Mouse (Mus musculus): ENCODE measurements at regions not wholly inside any gene's neighbourhood (a gene's known extent, or its start where the extent isn't known, plus 50 kb on each side); places are given as distances from the start of the nearest gene placed in this dataset.

- DNase-seq (ENCODE audit: extremely low read depth): peak; percentile 43
- TF ChIP-seq JUND (conservative IDR thresholded peaks at IDR 0.05; ENCODE audit: low read depth, low read length) (no peak), RCOR1 (conservative IDR thresholded peaks at IDR 0.05; ENCODE audit: low read depth, low read length) (no peak), MAFK (IDR thresholded peaks at IDR 0.05; ENCODE audit: insufficient replicate concordance, low read length) (no peak), MAZ (IDR thresholded peaks at IDR 0.05; ENCODE audit: low read depth, low read length) (no peak), ZC3H11A (IDR thresholded peaks at IDR 0.05; ENCODE audit: low read depth, low read length) (no peak), USF1 (IDR thresholded peaks at IDR 0.05; ENCODE audit: low read depth, low read length) (no peak), GABPA (IDR thresholded peaks at IDR 0.05; ENCODE audit: insufficient replicate concordance, low read depth, low read length) (no peak), CTCF (conservative IDR thresholded peaks at IDR 0.05 in 1 of 2, IDR thresholded peaks at IDR 0.05 in 1 of 2; ENCODE audit: low read depth in 2 of 2, low read length in 2 of 2) (peak; percentile 30 to 58; a peak in 3 of 4 replicates), KAT2A (IDR thresholded peaks at IDR 0.05; ENCODE audit: insufficient replicate concordance, low read length) (no peak), MXI1 (IDR thresholded peaks at IDR 0.05; ENCODE audit: low read depth, low read length) (no peak), SMC3 (IDR thresholded peaks at IDR 0.05; ENCODE audit: low read depth, low read length) (peak; percentile 51), RAD21 (IDR thresholded peaks at IDR 0.05; ENCODE audit: low read depth, low read length) (peak; percentile 48)
- Histone ChIP-seq H3K27me3 (replicated peaks) (no peaks in the 10 kb centered on the region), H3K36me3 (replicated peaks in 1 of 2; ENCODE audit: control insufficient read depth in 1 of 2, insufficient read depth in 1 of 2, low read length in 1 of 2) (no peaks in the 10 kb centered on the region), H3K79me2 (replicated peaks; ENCODE audit: control insufficient read depth, extremely low read depth, insufficient read depth, poor library complexity, severe bottlenecking) (no peaks in the 10 kb centered on the region), H3K9ac (ENCODE audit: insufficient read depth, low read depth) (no peak overlapping the region), H3K4me1 (ENCODE audit: control insufficient read depth in 1 of 2, insufficient read depth in 2 of 2) (no peaks in the 10 kb centered on the region), H3K4me3 (replicated peaks in 1 of 3; ENCODE audit: low read depth in 2 of 3, low read length in 2 of 3, poor library complexity in 1 of 3) (no peak overlapping the region), H3K9me3 (replicated peaks; ENCODE audit: low read length) (no peaks in the 10 kb centered on the region), H3K27ac (ENCODE audit: insufficient read depth, low read depth) (no peak overlapping the region), H3K4me2 (ENCODE audit: insufficient read depth, low read depth, poor library complexity, severe bottlenecking) (no peak overlapping the region)
- dilution Hi-C loops (cut with MboI; ENCODE audit: extremely low pct_ligation_motif_present, extremely low pct_unique_long_range_greater_than_20kb, low sequenced_read_pairs): no loop called here
- in situ Hi-C loops (cut with MboI; ENCODE audit: low pct_ligation_motif_present, low pct_unique_long_range_greater_than_20kb, low sequenced_read_pairs): no loop called here
Measured at GRCm38 (mm10) chr5:18916688-18917285, 310.0 kb upstream of the Magi2 start.

GRCm38 (mm10) chr5:18953875-18954474 is 272.9 kb upstream of the Magi2 start:
- TF ChIP-seq ELF1 (IDR thresholded peaks at IDR 0.05; ENCODE audit: low read depth, low read length) (no peak), CHD2 (IDR thresholded peaks at IDR 0.05; ENCODE audit: low read length) (no peak), PAX5 (IDR thresholded peaks at IDR 0.05; ENCODE audit: low read length) (no peak), ZMIZ1 (IDR thresholded peaks at IDR 0.05; ENCODE audit: low read depth, low read length) (no peak), IRF4 (IDR thresholded peaks at IDR 0.05; ENCODE audit: low read depth, low read length) (no peak)

More at GRCm38 (mm10) chr5:18953875-18954474, 272.9 kb upstream of the Magi2 start:
- Histone ChIP-seq H3K4me2 (ENCODE audit: insufficient read depth, low read depth, poor library complexity, severe bottlenecking) (no peak overlapping the region), H3K4me1 (ENCODE audit: control insufficient read depth in 1 of 2, insufficient read depth in 2 of 2) (no peaks in the 10 kb centered on the region), H3K79me2 (replicated peaks; ENCODE audit: control insufficient read depth, extremely low read depth, insufficient read depth, poor library complexity, severe bottlenecking) (no peaks in the 10 kb centered on the region), H3K4me3 (replicated peaks in 1 of 3; ENCODE audit: low read depth in 2 of 3, low read length in 2 of 3, poor library complexity in 1 of 3) (no peak overlapping the region), H3K27me3 (replicated peaks) (no peaks in the 10 kb centered on the region), H3K36me3 (replicated peaks in 1 of 2; ENCODE audit: control insufficient read depth in 1 of 2, insufficient read depth in 1 of 2, low read length in 1 of 2) (no peaks in the 10 kb centered on the region), H3K27ac (ENCODE audit: insufficient read depth, low read depth) (no peak overlapping the region), H3K9me3 (replicated peaks; ENCODE audit: low read length) (no peaks in the 10 kb centered on the region), H3K9ac (ENCODE audit: insufficient read depth, low read depth) (no peak overlapping the region)
- dilution Hi-C loops (cut with MboI; ENCODE audit: extremely low pct_ligation_motif_present, extremely low pct_unique_long_range_greater_than_20kb, low sequenced_read_pairs): no loop called here
- in situ Hi-C loops (cut with MboI; ENCODE audit: low pct_ligation_motif_present, low pct_unique_long_range_greater_than_20kb, low sequenced_read_pairs): no loop called here
- DNase-seq (ENCODE audit: extremely low read depth): no peak

All from CH12.LX (cell line).